Mouse (Mus musculus) bone marrow, adult 2 months (tissue): Measurements from ENCODE around the gene 4933430I17Rik.
A peak's percentile ranks its signal among the peaks of the same experiment; 100 is the strongest.

Source experiments
- CTCF ChIP-seq: fragments of 200-500 bp; IDR thresholded peaks from 2 replicates; pipeline ENCODE4 v1.5.1; 2011; ENCODE audit warnings: low read length, control low read depth; ENCODE audit not compliant: control insufficient read depth, insufficient read depth
- POLR2A ChIP-seq: fragments of 200-500 bp; IDR thresholded peaks from 2 replicates; pipeline ENCODE4 v1.6.1; 2011; ENCODE audit warnings: low read depth, mild to moderate bottlenecking, control low read depth, low read length, borderline replicate concordance; ENCODE audit not compliant: control insufficient read depth

DNA sequence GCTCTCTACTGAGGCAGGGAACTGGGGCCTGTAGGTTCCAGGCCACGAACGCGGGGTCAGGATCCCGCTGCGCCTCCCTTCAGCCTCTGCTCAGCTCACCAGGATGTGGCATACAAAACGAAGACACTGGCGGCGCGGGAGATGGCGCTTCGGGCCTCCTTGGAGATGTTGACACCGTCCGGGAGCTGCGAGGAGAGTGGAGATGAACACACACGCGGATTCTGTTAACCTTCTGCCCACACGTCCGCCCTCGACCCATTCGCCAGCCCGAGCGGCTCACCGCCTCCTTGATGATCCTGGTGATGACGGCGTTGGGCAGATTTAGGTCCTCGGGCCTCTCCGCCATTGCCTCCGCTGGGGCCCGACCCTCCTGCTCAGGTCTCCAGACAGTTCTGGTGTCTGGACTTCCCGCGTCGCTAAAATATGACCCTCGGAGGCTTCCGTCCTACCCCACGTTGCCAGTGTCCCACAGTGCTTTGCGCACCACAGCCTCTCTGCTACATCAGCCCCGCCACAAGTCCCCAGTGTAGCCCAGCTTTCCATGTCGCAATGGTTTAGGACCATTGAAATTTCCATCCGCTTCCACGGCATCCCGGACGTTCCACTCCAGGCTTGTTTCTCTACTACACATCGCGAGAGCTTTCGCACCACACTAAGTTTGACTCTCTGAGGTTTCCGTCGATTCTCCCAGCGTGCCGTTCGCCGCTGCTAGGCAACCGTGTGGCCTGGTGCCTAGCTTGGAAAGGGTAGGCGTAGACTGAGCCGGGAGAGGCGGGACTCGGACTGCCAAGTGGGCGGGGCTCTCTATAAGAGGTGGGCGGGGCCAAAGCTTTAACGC is at the start of gene 4933430I17Rik, which contains the start of gene Pole3:
- peak; percentile 36; the same call in 1 of the 2 replicates for TF ChIP-seq POLR2A
- TF ChIP-seq CTCF = no peak
